Mouse (Mus musculus) CD4-positive, CD25-positive, alpha-beta regulatory T cell, adult 9 weeks (primary cell): Measurements from ENCODE around the gene Fabp2. TPM values are rescaled to one million over a fixed set of nuclear protein-coding genes. Genes with fewer than 3 reads are reported as not detected.

Experiments used
- polyA plus RNA-seq: library from polyadenylated mRNA; unstranded; fragments of 100-300 nt; shearing (Covaris generic); gene quantifications from one replicate; pipeline ENCODE4 v1.2.1, GENCODE M21; 2017

Gene Fabp2
- polyA plus RNA-seq, result not detected

DNA sequence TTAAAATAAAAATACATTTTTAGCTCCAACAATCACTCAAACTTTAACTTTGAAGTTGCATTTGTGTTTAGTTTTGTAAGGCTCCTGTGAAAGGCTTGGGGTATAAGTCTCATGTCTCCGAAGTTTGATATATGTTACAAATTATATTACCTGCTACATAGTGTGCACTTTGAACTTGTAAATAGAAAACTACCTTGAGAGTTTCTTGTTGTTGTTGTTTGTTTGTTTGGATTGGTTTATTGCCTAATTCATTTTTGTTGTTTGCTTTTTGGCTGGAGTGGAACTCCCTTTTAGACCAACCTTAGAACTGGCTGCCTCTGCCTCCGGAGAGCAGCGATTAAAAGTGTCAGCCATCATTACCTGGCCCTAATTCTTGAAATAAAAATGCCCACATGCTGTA, at the start of gene Fabp2:
Fabp2 (plus strand) TSS at position 301 of the 400 bp plus-strand sequence.

GRCm38 (mm10) chr3:122919260-122919659, 24.4 kb downstream of the Fabp2 start, which contains the start of gene Gm10959:
Gene Gm10959, minus strand, starts transcription at chr3:122919360.

DNA sequence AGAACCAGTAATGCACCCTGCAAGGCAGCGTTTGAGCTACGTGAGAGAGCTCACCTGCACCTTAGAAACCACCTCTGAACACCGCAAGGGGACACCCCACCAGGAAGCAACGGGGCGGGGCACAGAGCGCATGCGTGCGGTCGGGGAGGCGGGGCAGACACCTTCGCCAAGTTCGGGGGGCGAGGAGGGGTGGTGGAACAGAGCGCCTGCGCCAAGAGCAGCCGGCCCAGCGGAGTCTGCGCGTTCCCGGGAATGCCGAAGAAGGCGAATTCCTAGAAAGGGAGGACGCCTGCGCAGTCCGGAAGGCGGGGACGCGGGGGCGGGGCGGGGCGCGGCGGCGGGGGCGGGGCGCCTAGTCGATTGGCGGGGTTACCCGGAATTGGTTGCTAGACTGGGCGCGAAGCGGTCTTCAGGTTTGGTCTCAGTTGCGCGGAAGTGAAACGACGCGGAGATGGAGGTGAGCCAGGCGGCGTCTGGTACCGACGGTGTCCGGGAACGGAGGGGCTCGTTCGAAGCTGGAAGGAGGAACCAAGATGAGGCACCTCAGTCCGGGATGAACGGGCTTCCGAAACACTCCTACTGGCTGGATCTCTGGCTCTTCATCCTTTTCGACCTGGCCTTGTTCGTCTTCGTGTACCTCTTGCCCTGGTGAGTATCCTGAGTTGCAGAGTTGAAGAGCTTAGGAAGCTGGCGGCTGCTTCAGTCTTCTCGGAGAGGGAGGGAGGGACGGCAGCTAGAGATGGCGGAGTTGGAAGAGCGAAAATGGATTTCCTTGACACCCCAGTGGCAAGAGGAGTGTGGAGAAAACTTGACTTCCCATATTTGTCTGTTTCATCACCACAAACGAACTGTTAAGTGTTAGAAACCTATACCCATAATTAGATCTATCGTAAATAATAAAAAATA, 29.4 kb downstream of the Fabp2 start, which contains the start of gene 1810037I17Rik:
1810037I17Rik (plus strand) TSS at position 195 of the 906 bp plus-strand sequence.

Other genes starting within 250 kb of the Fabp2 start
- gene Pde5a, start 166.1 kb upstream of the Fabp2 start, polyA plus RNA-seq, result 0.10 TPM
- not detected for gene Gm10959, start 24.3 kb downstream of the Fabp2 start, polyA plus RNA-seq
- 111 TPM for gene 1810037I17Rik, start 29.1 kb downstream of the Fabp2 start, polyA plus RNA-seq
- 22.9 TPM for gene Usp53, start 89.4 kb downstream of the Fabp2 start, polyA plus RNA-seq
- not detected for gene Myoz2, start 139.9 kb downstream of the Fabp2 start, polyA plus RNA-seq